Mouse (Mus musculus): ENCODE data around the gene Enpp7.

The Enpp7 gene

DNA sequence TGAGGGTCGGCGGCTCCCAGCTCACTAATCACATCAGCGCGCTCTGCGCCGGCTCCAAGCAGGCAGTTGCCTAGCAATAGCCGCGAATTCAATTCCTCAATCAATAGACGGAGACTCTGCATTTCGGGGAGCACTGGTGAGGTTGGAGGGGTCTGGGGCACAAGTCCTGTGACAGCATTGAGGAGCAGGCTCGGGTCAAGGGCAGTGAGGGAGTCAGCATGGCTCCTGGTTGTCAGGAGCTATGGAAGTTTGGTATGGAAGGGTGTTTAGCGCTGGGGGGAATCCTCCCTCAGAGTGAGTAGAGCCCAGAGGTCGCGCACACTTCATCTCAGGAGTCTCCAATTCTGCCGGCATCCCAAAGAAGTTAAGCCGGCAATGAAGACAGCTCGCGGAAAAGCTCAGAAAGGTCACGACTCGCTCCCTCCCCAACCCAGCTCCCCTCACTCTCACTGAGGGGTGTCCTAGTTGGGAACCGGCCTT lies 47.7 kb downstream of the Enpp7 start:
- DNase-seq (ENCODE audit: low spot score), result no peak

DNA sequence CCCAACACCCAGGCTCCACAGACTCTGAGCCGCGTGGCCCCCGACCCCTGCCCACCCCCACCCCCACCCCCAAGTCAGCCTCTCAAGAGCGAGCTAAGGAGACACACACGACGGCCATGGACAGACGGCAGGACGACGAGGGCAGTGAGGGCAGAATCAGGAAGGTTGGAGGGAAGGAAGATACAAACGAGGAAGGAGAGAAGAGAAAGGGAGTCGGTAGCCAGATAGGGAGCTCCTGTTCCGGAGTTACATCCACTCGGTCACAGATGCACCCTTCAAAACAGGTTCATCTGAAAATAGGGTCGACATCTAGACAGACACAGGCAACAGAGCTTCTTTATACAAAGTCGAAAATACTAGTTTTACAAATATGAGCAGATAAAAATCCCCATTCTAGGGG lies 48.5 kb downstream of the Enpp7 start:
- no peak for DNase-seq (ENCODE audit: low spot score)

- DNase-seq (ENCODE audit: low spot score), result no peak
Measured at GRCm38 (mm10) chr11:119036934-119037779, 49.2 kb downstream of the Enpp7 start.

GRCm38 (mm10) chr11:119037780-119038401 lies 49.9 kb downstream of the Enpp7 start:
- no peak for DNase-seq (ENCODE audit: low spot score)

GRCm38 (mm10) chr11:119038744-119039484 lies 50.9 kb downstream of the Enpp7 start:
- DNase-seq (ENCODE audit: low spot score), result no peak

DNA sequence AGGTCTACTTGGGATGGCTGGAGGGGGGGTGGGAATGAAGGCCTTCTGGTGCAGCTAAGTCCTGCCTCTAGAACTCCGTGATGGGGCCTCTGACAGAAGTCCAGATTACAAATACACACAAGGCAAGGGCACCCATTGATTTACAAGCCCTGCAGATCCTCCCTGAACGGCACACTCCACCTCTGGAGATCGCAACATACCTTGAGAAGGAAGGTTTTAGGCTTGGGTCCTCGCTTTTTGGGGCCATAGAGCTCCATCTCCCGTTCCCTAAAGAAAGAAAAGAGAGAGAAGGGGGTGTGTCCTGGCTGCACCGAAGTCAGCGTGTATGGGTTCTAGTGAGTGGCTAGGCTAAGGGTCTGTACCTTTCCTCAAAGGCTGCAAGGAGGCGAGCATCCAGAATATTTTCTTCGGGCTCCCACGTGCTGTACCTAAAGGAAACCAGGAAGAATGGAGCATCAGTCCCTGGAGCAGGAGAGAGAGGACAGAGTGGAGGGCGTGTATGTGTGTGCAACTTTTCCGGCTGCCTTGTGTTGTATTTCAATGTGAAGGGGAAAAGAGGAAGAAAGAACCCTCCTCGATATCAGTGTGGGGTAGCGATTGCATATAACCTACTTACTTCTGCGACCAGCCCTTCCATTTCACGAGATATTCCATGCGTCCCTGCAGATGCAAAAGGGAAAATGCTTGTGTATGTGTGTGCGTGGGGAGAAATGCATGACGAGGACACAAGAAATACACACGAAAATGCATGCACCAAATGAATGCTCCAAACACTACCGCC lies 51.9 kb downstream of the Enpp7 start:
- no peak for DNase-seq (ENCODE audit: low spot score)

GRCm38 (mm10) chr11:119040600-119041324 lies 52.8 kb downstream of the Enpp7 start, which contains the start of gene Cbx8:
Gene Cbx8, minus strand, starts transcription at chr11:119040969.
- peak; percentile 87 for DNase-seq (ENCODE audit: low spot score)

GRCm38 (mm10) chr11:119041325-119041716 lies 53.3 kb downstream of the Enpp7 start:
- no peak for DNase-seq (ENCODE audit: low spot score)

DNA sequence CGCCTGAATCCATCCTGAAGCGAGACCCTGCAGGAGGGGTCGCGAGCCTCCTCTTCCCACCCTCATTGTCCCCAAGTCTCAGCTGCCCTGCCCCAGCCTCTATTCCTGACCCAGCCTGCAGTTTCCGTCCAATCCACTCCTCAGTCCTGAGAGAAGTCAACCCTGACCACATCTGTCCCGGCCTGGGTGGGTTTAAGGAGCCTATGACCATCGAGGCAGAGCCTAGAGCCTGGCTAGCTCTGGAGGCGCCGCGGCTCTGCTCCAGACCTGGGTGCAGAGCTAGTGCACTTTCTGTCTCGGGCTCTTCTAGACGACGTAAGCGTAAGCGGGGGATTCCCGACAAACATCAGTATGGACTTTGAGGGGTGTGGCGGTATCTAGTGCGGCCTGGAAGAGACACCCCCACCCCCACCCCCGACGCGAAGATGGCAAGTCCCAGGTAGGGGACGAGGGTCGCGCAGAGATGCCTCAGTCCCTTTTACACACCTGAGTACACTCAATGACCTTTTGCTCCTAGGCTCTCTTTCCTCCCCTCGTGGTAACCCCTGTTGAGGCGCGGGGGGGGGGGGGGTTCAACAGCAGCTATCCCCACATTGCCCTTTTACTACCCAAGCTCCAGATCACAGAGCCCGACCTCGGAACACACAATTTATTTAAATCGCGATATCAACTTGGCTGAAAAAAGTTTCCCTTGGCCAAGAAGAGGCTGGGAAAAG lies 53.9 kb downstream of the Enpp7 start:
- no peak for DNase-seq (ENCODE audit: low spot score)
